Comparison of ENCODE assay signal across 11 mouse cellular contexts in genomic region chr6:97551161-97551560, GRCm38 (mm10).
"Had no signal": no experiment of that assay in that cellular context is flagged by ENCODE, and none has a peak within 500 bp of the region (broad histone marks: within the 10 kb centered on the region; RNA-seq: fewer than 3 reads in every experiment).

No protein-coding gene starts in this region.

- H3K9me3 ChIP-seq: limb, embryonic 10.5 days; liver, embryonic 15.5 days; midbrain, embryonic 15.5 days had no signal

- H3K9ac ChIP-seq: liver, embryonic 15.5 days; lung, embryonic 14.5 days; midbrain, embryonic 15.5 days had no signal

- H3K4me1 ChIP-seq: liver, embryonic 15.5 days had no signal

- H3K4me2 ChIP-seq: liver, embryonic 11.5 days; liver, embryonic 15.5 days; lung, embryonic 14.5 days; midbrain, embryonic 15.5 days had no signal

- H3K27ac ChIP-seq: left cerebral cortex, adult 2 months; limb, embryonic 10.5 days; liver, embryonic 15.5 days had no signal

- H3K36me3 ChIP-seq: liver, embryonic 15.5 days; midbrain, embryonic 15.5 days had no signal

- DNase-seq: kidney, adult 8-10 months; kidney, postnatal 25 days; thymus, adult 18-20 months; thymus, postnatal 14 days had no signal

- H3K27me3 ChIP-seq: liver, embryonic 15.5 days; midbrain, embryonic 15.5 days had no signal

- ATAC-seq: intestine, postnatal 0 days had no signal

- H3K4me3 ChIP-seq: left cerebral cortex, adult 2 months; limb, embryonic 10.5 days; liver, embryonic 15.5 days; midbrain, embryonic 15.5 days had no signal
